Mouse (Mus musculus) lung, adult 2 months (tissue): ENCODE data around the gene Nr2f1. TPM values are rescaled to one million over a fixed set of nuclear protein-coding genes. Genes with fewer than 3 reads are reported as not detected.
"Not testable (repeated sequence)": the region's sequence is repeated elsewhere in the genome, so short reads cannot be mapped to it uniquely, and the experiment has no call there.

ENCODE experiments used
- DNase-seq: peaks from one replicate; pipeline ENCODE4 v3.0.0; 2022
- H3K4me1 ChIP-seq: fragments of 200-500 bp; 2 replicates; pipeline ENCODE4 v1.6.1; 2011; ENCODE audit warnings: low read length; ENCODE audit not compliant: control insufficient read depth, insufficient read depth
- H3K4me3 ChIP-seq: fragments of 200-500 bp; replicated peaks from 2 replicates; pipeline ENCODE3; 2011; ENCODE audit warnings: low read depth, mild to moderate bottlenecking, control low read depth, low read length; ENCODE audit errors: extremely low read depth
- CTCF ChIP-seq: fragments of 200-500 bp; IDR thresholded peaks from 2 replicates; pipeline ENCODE4 v1.5.1; 2011; ENCODE audit warnings: mild to moderate bottlenecking, low read length, control low read depth; ENCODE audit not compliant: insufficient read depth
- POLR2A ChIP-seq: fragments of 200-500 bp; IDR thresholded peaks from 2 replicates; pipeline ENCODE4 v1.6.1; 2011; ENCODE audit warnings: low read depth, mild to moderate bottlenecking, control low read depth, low read length, borderline replicate concordance; ENCODE audit errors: extremely low read depth
- WGBS: fragments of 180-500 bp; shearing (Covaris S2); methylation state at CpG from one replicate; pipeline ENCODE4 v1.1.7; 2018; 5-methylcytosine and 5-hydroxymethylcytosine counted together
- polyA plus RNA-seq: library from polyadenylated mRNA; depleted of rRNA; stranded (reverse); fragments of >200 nt; gene quantifications from 2 replicates; pipeline ENCODE4 v1.2.3, GENCODE M21; 2012; rRNA removed

The Nr2f1 gene
- polyA plus RNA-seq: 26.7 and 30.7 TPM in 2 replicates

DNA sequence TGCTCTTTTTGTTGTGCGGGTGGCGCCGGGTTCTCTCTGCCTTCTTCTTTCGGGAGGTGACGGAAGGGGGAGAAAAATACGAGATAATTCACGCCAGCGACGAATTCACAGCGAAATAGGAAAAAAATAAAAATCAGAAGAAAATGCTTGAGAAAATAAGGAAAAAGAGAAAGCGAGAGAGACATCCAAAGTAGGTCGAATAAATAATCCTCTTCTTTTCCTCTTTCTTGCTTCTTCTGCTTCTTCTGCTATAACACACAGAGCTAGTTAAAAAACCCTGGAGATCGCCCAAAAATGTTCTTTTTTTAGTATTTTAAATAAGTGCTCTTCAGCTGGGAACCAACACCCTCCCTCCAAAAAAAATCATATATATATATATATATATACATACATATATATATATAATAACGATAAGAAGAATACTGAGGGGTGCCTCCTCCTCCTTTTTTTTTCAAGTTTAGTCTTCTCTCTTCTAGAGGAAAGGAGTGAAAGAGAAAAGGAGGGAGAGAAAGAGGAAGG lies at the start of gene Nr2f1:
Nr2f1 (minus strand) TSS at position 116 of the 519 bp plus-strand sequence.
- H3K4me1 ChIP-seq: no peaks in the 10 kb centered on the region
- WGBS: under 1% methylated on average over 14 of the region's 14 CpGs
- H3K4me3 ChIP-seq: peak within 1 kb of the TSS; percentile 67
- no peak for TF ChIP-seq POLR2A
- no peak for TF ChIP-seq CTCF
- no peak for DNase-seq

DNA sequence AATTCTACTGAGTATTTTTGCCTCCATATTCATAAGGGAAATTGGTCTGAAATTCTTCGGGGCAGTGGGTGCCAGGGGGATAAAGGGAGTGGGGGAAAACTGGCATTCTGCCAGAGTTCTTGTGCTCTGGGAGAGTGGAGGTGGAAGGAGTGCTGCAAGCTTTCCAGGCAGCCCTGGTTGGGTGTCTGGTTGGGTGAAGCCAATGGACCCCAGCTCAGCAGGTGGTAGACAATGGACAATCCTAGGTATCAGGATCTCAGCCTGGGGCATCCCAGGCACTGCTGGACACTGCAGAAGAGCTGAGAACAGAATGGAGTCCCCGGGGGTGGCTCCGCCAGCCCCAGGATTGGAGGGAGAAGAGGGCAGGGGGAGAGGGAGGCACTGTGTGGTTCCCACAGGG lies 22.1 kb upstream of the Nr2f1 start:
- H3K4me1 ChIP-seq: no peaks in the 10 kb centered on the region
- no peak for TF ChIP-seq POLR2A
- no peak for TF ChIP-seq CTCF
- H3K4me3 ChIP-seq: no peak overlapping the region
- DNase-seq: no peak
- 90% methylated on average over 3 of the region's 3 CpGs for WGBS

DNA sequence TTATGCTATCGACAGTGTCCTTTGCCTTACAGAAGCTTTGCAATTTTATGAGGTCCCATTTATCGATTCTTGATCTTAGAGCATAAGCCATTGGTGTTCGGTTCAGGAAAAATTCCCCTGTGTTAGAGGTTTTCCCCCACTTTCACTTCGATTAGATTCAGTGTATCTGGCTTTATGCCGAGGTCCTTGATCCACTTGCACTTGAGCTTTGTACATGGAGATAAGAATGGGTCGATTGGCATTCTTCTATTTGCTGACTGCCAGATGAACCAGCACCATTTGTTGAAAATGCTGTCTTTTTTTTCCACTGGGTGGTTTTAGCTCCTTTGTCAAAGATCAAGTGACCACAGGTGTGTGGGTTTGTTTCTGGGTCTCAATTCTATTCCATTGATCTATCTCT lies 20.7 kb upstream of the Nr2f1 start:
- not testable (repeated sequence) for H3K4me3 ChIP-seq, H3K4me1 ChIP-seq, DNase-seq
- WGBS: 76% methylated on average over 6 of the region's 6 CpGs

DNA sequence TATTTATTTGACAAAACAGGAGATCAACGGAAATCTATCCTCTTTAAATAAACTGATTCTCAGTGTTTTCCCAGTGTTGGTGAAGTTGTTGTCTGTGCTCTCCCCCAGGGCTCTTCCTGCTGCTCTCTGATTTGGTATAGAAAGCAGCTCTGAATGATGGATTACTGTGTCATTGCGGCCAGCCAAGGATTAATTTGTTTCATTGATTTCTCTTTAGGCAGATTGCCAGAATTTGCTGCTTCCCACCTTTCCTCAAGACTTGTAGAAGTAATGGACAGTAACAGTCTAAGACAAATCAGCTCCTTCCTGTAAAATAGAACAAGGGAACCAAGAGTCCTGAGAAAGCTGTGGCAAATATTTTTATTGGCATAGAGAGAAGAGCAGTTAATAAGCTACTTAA lies 15.7 kb upstream of the Nr2f1 start:
- peaks cover 3% of the 10 kb centered on the region for H3K4me1 ChIP-seq
- DNase-seq: no peak
- WGBS: 46% methylated on average over 2 of the region's 2 CpGs
- TF ChIP-seq POLR2A: no peak
- TF ChIP-seq CTCF: no peak
- no peak overlapping the region for H3K4me3 ChIP-seq

DNA sequence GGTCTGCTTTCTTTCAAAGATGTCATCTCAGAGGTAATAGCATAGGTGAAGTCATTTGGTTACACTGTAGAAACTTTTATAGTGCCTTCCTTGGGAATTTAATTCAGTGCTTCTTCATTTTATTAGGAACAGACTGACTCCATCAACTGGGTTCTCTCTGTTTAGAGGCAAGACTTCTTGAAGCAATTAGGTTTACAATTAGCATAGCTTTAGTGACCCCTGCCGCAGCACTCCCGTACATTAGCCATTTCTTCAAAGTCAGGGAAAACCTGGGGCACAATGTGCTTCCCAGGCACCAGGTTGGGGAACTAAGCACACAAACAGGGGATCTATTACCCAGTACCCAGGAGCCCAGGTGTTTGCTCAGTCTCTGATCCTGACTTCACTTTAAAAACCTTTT lies 13.6 kb upstream of the Nr2f1 start:
- Histone ChIP-seq H3K4me1 (peaks cover 3% of the 10 kb centered on the region), H3K4me3 (no peak overlapping the region)
- no peak for DNase-seq
- 72% methylated on average over 2 of the region's 2 CpGs for WGBS
- TF ChIP-seq CTCF (no peak), POLR2A (no peak)

DNA sequence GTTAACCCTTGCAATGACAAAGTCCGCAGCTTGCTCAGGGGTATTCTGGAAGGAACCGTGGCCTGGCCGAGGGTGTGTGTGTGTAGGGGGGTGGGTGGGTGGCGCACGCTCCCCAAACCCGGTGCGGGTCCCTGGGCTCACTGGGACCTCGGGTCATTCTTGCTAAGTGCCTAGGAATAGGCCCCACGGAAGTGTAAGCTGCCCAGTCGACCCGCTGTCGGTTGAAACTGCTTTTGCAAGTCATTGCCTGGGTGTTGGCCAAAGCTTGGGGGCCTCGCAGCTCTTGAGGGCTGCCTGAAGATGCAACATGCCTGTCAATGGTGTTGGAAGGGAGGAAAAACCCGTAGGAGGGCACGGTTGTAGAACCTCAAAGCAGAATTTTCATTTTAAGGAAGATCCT lies 12.6 kb upstream of the Nr2f1 start:
- TF ChIP-seq POLR2A: no peak
- no peak for TF ChIP-seq CTCF
- DNase-seq: no peak
- H3K4me1 ChIP-seq: peaks cover 3% of the 10 kb centered on the region
- no peak overlapping the region for H3K4me3 ChIP-seq
- 54% methylated on average over 15 of the region's 15 CpGs for WGBS

DNA sequence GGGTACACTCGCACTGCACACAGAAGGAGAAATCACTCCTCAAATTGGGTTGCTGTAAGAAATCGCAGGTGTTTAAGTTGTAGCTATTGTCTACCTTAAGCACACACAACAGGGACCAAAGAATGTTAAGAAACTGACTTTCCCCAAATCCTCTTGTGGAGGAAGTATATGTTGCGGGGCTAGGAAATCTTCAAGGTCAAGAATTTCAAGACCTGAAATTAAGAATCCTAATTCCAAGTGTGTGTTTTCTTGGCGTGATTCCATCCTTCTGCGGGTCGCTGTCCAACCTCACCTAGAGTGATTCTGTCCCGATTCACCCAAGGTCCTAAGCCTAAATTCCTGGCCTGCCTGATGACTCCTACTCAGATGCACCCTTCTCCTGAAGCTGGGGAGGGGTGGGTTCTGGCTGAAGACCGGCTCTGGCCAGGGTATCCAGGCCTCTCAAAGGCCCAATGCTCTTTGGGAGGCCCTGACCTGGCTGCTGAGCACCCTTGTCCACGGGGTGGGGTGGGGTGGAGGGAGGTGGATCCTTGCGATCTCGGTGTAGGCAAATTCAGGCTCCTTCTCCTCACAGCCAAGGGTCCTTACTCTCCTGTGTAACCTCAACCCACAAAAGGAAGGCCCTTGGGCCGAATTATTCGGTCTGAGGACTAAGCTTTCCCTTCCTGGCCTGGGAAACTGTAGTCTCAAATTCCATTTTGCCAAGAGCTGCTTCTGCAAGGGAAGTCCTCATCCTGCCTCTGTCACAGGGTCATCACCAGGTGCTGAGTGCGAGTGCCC lies 11.9 kb upstream of the Nr2f1 start:
- TF ChIP-seq CTCF: no peak
- TF ChIP-seq POLR2A: no peak
- DNase-seq: no peak
- WGBS: 49% methylated on average over 14 of the region's 14 CpGs
- Histone ChIP-seq H3K4me3 (no peak overlapping the region), H3K4me1 (peaks cover 3% of the 10 kb centered on the region)

DNA sequence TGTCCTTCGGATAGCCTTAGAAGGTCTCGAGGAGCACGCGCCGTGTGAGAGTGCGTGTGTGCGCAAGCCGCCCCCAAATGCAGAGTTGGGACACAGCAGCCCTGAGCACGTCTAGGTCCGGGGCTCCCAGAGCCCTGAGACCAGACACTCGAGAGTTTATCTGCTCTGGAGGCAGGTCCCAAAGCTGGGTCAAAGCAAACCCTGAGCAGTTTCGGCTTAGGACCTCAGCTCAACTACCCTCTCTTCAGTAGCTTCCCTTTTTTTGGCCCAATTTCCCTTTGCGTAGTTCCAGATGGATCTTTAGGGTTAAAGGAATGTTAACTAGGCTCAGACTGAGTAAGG lies 11.2 kb upstream of the Nr2f1 start:
- DNase-seq: no peak
- 30% methylated on average over 13 of the region's 13 CpGs for WGBS
- Histone ChIP-seq H3K4me1 (peaks cover 3% of the 10 kb centered on the region), H3K4me3 (no peak overlapping the region)
- TF ChIP-seq POLR2A (no peak), CTCF (no peak)

DNA sequence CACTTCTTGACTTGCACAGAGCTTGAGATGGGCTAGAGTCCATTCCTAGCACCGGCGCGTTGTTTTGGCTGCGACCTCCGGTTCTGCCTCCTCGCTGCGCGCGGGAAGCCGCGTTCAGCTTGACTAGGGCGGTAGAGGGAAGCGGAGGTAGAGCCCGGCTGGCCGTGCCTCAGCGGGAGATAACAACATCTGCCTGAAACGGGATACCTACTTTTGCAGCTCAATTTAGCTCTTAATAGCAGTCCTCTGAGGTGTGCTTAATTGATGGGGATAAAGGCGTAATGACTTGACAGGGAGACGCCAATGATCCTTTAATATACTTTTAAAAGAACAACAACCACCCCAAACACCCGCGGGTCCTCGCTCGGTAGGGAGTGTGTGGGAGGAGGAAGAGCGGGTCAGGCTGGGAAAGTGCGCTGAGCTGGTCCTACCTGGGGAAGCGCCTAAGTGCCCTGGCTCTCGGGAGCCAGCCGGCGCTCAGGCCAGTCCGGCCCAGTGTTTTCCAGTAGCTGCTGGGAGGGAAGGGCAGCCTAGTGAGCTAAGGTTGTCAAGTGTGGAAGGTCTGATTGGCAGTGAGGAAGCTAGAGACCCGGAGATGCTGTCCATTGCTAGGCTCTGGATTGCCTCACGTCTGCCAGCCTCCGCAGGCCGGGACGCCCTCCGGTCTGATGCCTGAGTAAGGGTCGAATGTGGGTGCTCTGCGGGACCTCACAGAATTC lies 10.6 kb upstream of the Nr2f1 start:
- no peak for TF ChIP-seq CTCF
- TF ChIP-seq POLR2A: no peak
- 4% methylated on average over 38 of the region's 38 CpGs for WGBS
- peaks cover 3% of the 10 kb centered on the region for H3K4me1 ChIP-seq
- no peak for DNase-seq
- H3K4me3 ChIP-seq: no peak overlapping the region

DNA sequence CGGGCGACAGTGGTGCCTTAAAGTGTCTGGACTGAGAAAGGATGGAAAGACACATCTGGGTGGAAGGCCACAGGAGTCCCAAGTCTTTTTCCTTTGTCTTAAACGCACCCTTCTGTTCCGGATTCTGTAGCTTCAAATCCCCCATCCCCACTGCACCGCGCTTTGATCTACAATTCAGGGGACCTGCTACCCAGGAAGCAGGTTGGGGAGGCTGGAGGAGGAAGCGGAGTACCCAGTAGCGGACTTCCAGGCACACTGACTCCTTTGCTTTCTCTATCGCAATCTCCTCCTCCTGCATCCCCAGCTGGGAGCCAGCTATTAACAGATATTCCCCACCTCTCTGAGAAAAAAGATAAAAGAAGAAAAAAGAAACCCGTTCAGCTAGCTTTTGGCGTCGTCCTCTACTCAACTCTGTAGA lies 10.1 kb upstream of the Nr2f1 start:
- no peak for DNase-seq
- TF ChIP-seq CTCF: no peak
- no peak for TF ChIP-seq POLR2A
- 10% methylated on average over 12 of the region's 12 CpGs for WGBS
- H3K4me1 ChIP-seq: peaks cover 3% of the 10 kb centered on the region
- H3K4me3 ChIP-seq: no peak overlapping the region
